Mouse (Mus musculus): ENCODE measurements at regions not wholly inside any gene's neighbourhood (a gene's known extent, or its start where the extent isn't known, plus 50 kb on each side); places are given as distances from the start of the nearest gene placed in this dataset.

DNA sequence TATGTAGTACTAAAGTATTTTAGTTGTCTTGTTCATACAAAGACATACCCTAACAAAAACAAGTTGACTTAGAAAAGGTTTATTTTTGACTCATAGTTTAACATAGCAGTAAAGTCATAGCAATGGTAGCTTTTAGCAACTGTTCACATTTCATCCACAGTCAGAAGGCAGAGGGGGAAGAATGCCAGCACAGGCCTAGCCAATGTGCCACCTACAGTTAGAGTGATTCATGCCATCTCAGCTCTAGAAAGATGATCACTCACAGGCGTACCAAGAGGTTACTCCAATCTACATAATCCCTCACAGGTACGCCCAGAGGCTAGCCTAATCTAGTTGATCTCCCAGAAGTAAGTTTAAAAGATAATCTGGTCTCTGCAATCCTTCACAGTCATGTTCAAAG lies 510.5 kb downstream of the Etv1 start:
- TF ChIP-seq EP300 (IDR thresholded peaks at IDR 0.05; ENCODE audit: low read depth), result no peak
- no peak for TF ChIP-seq CTCF (IDR thresholded peaks at IDR 0.05; ENCODE audit: low read depth)

Data from liver, embryonic 14.5 days (tissue).